Comparison of ENCODE assay signal across 15 mouse cellular contexts in genomic region chr8:97414742-97415141, GRCm38 (mm10).
A peak's percentile ranks its signal among the peaks of the same experiment; 100 is the strongest.
DNase-seq lines count a peak whose midpoint lies in the region.
"Had no signal": no experiment of that assay in that cellular context is flagged by ENCODE, and none has a peak within 500 bp of the region (broad histone marks: within the 10 kb centered on the region; RNA-seq: fewer than 3 reads in every experiment).

No protein-coding gene starts in this region.

- DNase-seq in layer of hippocampus, adult 11-12 months (ENCODE audit: low spot score), result peak; percentile 7
- no peak for DNase-seq in layer of hippocampus, postnatal 36 days
- peak; percentile 11 for DNase-seq in layer of hippocampus, adult 9-11 months
- DNase-seq in layer of hippocampus, postnatal 25 days (ENCODE audit: extremely low spot score in 1 of 2, low spot score in 1 of 2), result no peak
- DNase-seq in brain, adult 2 months (ENCODE audit: low read depth, low spot score), result peak; percentile 26
- no peak for DNase-seq in cerebellum, postnatal 36 days
- DNase-seq: adrenal gland, adult 2 months; adrenal gland, postnatal 10 days; adrenal gland, postnatal 25 days; cerebellum, adult 11-12 months; cerebellum, adult 2 months; cerebellum, adult 9-10 months; cerebellum, postnatal 10 days; cerebellum, postnatal 25 days; embryo, embryonic 11 days had no signal

Comparison
In these comparisons a context has a peak if more than half of its experiments do, and no peak if none do; other contexts are left out.
1. DNase-seq: peak in layer of hippocampus, adult 11-12 months (single experiment), layer of hippocampus, adult 9-11 months (single experiment) and brain, adult 2 months (single experiment); none in layer of hippocampus, postnatal 36 days (0 of 2), layer of hippocampus, postnatal 25 days (0 of 2) and cerebellum, postnatal 36 days (0 of 2).